Mouse (Mus musculus) spleen, adult 2 months (tissue): ENCODE data around the gene Gm20388.

ENCODE experiments used
- CTCF ChIP-seq: fragments of 200-500 bp; IDR thresholded peaks from 2 replicates; pipeline ENCODE4 v1.5.1; 2011; ENCODE audit warnings: mild to moderate bottlenecking, inconsistent platforms; ENCODE audit not compliant: insufficient read depth, insufficient read length, insufficient replicate concordance; ENCODE audit errors: extremely low read depth
- POLR2A ChIP-seq: fragments of 200-500 bp; IDR thresholded peaks from 2 replicates; pipeline ENCODE4 v1.6.1; 2011; ENCODE audit warnings: low read depth, low read length, inconsistent platforms

- no peak for TF ChIP-seq CTCF
- no peak for TF ChIP-seq POLR2A
Measured at GRCm38 (mm10) chr8:120038741-120039140, 128.1 kb downstream of the Gm20388 start.
